Mouse (Mus musculus) spleen, embryonic (tissue): Measurements from ENCODE around the gene Ramac.

ENCODE experiments used
- CTCF ChIA-PET: fragments of 350-600 bp; sonication (Branson Sonifier 250); formaldehyde crosslinking; loops from one replicate; lab custom pipeline; 2022; lab: Charles Lee

Ramac gene

DNA sequence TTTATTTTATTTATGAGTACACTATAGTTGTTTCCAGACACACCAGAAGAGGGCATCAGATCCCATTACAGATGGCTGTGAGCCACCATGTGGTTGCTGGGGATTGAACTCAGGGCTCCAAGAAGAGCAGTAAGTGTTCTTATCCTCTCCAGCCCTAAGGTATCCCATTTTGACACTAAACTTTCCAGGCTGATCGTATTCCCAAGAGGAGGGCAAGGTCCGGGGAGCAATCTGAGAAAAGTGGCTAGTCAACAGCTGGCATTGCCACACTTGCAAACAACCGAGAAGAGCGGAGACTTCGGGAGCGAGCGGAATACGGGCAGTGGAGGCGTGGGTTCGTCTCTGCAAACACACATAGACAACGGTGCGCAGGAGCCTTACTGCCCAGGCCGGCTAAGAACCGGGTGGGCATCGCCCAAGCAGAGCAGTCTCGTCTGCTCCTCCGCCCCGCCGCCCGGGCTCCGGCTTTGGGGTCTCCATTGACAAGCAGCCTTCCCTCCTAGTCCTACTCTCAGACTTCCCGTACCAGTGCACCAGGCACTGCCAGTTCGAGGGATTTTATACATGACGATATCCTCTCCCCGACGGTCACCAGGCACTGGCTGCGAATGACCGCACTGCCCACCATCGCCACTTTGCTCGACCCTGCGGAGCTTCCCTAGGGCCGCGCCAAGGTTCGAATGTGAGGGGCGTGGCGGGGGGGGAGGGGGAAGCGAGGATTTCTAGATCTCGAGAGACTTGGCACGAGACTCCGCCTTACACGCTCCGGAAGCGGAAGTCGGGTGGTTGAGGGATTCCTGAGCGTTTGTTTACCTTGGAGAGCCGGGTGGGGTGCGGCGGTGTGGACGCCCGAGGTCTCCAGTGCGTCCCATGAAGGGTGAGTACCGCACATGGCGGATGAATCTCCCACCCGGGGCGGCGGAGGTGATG lies at the start of gene Ramac:
TSS of gene Ramac (plus strand) at position 746 of the 930 bp plus-strand sequence.
- CTCF ChIA-PET: no interaction called here

DNA sequence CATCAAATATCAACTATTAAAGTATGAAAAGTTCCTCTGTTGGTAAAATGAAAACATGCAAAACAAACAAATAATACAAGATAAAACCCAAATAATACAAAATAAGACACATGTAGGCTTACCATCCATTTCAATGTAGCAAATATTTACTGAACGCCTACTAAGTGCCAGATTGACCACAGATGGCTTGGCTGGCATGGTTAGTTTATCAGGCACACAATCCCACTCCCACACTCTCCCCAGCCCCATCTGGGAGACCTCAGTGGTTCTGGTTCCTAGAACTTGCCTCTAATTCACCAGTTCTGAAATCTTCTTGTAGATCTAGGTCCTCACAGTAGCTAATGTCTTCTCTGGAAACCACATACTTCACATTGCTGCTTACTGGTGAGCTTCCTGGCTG lies 44.1 kb upstream of the Ramac start:
- CTCF ChIA-PET: no interaction called here

DNA sequence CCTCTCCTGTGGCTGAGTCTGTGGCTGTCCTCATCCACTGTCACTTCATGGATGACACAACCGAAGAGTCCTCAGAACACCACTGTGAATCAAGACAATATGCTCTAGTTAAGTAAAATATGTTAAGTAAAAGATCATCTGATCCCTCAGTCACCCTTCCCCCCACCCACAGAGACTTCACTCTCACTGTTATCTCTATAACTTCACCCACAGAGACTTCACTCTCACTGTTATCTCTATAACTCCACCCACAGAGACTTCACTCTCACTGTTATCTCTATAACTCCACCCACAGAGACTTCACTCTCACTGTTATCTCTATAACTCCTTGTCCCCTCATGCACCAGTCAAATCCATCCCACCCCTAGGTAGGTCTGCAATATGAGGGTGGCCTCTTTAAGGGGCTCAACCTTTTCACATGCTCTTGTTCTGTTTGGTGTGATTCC lies 43.5 kb upstream of the Ramac start:
- CTCF ChIA-PET: no interaction called here

DNA sequence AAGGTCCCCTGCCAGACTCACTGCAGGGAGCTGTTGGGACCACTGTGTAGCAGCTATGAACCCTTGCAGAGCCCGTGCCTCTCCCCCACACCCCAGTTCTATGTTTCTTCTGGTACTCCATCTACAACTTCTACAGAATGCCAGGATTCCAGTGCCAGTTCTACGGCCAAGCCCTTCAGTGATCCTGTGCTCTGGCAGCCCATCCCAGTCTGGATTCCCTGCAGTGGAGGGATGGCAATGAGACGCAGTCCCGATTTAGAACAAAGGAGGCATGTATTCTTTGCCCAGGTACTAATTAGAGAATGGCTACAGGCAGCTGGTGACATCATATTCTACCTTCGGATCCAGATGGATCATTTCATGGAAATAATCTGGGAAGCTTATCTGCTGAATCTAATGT lies 41.5 kb upstream of the Ramac start:
- CTCF ChIA-PET: no interaction called here

DNA sequence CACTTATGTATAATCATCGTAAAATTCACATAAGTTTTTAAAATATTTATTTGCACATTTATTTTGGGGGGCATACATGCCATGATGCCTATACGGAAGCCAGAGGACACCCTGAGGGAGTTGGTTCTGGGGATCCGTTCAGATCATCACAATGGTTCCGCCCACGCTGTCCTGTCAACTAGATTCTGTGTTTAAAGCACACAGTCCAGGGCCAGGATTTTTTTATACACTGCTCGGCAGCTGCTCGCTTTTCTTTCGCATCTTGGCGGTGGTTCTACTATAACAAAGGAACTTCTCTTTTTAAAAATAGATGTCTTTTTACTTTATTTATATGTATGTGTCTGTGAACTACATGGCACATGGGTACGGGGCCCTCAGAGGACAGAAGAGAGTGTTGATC lies 38.9 kb upstream of the Ramac start:
- CTCF ChIA-PET: no interaction called here

DNA sequence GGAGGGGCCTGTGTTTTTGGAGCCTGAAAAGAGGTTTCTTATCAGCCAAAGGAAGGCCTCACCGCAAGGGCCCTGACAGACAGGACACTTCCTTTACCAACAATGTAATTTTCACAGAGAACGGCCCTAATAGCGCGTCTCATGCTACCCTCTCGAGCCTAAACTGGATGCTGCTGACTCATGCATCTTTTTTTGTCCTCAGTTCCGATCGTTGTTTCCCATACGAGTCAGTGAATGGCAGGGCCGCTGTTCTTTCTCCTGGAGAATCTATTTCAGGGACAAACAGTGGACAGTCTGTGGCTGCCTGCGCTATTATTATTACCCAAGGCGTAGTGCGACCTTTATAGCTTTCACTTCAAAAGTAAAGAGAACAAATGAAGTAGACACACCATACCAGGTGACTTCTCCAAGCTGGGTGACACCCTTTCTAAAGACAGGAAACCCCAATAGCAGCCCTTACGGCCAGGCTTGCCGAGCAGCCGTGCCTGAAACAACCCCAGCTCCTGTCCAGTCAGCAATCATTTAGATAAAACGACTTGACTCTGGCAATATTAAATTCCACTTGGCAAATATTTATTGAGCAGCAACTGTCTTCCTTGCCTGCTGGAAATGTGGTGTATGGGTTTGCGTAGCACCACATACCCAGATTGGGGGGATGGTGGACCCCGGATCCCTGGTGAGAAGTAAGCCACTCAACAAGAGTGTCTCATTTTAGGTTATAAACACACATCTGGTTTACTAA lies 36.6 kb upstream of the Ramac start:
- CTCF ChIA-PET: no interaction called here

DNA sequence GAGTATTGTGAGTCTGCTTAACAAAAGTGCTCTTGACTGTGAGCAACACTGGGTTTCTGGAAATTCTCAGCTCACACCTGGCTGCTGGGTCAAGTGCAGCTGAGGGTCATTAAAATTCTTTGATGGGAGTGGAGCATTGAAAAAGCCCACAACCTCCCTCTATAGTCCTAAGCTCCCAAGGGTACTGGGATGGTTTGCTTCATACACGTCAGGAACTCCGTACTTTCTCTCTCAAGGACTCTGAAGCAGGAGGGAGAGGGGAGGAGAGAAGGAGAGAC lies 36.1 kb upstream of the Ramac start:
- CTCF ChIA-PET: no interaction called here

DNA sequence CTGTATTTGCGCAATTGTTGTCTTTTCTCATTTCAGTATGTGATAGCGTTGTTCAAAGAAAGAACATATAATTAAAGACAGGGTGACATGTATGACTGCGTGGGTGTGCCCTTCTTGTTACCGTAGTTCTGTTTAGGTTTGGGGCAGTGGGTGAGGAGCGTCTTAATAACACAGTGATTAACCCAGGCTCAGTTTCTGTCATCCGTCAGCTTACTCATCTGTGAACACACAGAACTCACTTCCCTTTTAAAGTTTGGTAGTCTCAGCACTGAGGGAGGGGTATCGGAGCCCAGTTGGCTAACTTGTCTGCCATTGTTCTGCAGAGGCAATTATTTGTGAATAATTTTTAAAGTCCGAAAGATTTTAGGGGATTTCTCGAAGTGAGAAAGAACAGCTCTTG lies 35.0 kb upstream of the Ramac start:
- CTCF ChIA-PET: no interaction called here

DNA sequence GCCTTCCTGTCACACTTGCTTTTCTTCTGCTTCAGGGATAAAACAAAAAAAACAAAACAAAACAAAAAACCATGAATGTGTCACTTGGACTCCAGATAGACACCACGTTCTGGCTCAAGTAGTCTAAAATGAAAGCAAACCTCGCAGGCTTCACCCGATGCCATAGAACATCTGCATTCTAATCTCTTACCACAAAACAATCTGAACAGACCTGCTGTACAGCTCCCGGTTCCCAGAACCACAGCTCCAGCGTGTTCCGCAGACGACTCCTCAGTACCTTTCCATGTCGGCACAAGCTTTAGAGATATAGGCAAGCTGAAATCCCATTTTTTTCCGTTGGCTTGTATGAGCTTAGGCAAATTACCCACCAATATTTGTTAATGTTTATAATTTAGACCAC lies 32.9 kb upstream of the Ramac start:
- CTCF ChIA-PET: no interaction called here

DNA sequence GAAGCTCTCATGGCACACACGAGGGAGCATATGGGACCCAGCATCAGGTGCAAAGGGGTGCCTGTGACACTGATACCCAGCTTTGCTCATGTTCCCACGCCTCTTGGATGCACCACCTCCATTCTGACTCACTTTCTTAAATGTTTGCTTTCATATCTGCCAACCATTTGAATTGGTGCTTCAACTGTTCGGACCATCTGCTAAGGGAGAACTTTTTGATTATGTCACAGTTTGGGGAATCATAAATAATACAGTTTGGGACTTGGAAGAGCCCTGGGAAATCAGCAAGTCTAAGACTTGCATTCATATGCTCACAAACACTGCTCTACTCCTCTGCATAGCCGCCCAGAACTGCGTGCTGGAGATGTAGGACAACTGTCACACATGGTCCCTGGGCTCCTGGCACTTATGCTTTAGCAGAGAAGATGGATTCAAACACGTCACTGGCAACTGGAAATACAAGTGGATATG lies 31.5 kb upstream of the Ramac start:
- CTCF ChIA-PET: no interaction called here

DNA sequence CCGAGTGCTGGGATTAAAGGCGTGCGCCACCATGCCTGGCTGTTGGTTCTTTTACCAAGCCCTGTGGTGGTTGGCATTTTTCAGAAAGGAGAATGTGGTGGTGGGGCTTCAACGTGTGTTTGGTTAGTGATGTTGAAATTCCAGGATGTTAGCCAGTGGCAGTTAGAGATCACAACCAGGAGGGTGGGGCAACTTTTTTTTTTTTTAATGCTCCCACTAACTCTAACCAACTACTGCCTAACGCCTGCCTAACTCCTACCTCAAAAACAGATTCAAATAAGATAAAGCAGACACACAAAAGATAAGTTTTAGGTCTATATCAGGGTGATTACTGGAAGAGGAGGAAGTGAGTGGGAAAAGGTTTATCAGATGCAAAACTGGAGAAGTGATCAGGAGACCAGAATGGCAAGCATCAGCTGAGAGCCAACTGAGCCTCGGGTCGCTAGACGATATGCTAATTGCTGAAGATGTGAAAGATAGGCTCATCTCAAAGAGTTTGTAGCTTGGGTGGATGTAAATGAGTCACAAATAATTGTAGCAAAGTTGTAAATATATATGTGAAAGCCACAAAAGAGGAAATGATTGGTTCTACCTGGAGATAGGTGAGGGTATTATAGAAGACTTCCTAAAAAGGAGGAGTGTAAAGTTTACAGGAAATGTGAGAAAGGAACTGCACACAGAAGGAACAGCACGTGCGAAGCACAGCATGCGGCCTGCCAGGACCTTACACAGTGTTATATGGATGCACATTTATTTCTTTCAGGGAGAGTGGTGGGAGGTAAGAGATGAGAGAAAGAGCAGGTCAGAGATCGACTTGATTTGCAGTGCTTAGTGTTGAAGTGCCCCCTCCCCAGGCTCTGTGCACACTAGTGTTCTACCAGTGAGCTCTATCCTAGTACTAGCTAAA lies 30.3 kb upstream of the Ramac start:
- CTCF ChIA-PET: no interaction called here

DNA sequence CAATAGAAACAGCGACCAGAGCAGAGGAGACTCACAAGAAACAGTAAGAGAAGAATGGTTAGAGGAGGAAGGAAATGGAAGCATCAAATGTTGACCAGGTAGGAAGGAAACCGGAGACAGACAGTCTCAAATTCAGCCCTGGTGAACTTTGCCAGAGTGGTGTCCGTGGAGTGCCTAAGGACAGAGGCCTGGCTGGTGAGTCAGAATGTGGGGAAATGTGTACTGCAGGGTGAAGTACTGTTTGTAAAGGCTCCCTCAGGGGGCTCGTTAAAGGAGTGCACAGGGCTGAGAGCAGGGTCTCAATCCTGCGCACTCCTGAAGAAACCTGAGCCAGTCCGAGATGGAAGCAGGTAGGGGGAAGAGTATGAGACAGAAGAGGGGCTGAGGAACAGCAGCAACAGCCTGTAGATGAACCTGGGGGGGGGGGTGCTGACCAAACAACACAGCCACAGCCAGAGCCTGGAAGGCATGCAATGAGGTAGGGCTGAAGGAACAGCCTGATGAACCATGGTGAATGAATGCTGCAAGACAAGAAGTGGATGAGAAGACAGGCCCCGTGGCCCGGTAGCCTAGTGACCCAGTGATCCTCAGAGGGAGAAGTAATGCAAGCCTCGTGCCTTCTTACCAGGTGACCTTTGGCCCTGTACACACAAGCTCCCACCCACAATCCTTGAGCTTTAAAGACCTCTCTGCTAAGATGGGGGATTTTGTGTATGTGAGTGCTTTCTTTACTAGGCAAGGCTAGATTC lies 27.3 kb upstream of the Ramac start:
- CTCF ChIA-PET: no interaction called here

DNA sequence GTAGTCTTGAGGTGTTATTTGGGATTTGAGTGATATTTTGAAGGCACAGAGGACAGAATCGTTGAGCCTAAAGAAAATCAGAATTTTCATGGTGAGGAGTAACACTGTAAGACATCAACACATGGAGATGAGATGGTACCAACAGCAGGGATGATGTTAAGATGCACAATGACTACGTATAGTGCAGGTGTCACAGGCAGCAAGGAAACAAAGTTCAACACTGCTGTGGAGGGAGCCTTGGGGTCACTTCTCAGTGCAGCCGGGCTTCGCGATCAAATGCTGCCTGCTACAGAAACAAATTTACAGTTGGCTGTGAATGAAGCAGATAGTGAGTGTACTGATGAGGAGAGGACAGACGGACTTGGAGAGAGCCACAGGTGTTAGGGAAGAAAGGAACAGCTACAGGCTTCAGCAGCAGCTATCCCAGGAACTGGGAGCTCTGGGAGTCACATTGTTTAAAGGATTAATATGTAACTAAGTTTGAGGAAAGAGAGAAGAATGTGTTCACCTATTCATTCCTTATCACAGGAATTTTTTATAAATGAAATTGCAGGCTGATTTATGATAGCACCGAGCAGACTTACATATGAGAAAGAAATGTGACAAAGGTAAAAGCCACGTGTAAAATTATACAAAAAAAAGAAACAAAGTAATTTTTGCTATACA lies 23.9 kb upstream of the Ramac start:
- CTCF ChIA-PET: no interaction called here

DNA sequence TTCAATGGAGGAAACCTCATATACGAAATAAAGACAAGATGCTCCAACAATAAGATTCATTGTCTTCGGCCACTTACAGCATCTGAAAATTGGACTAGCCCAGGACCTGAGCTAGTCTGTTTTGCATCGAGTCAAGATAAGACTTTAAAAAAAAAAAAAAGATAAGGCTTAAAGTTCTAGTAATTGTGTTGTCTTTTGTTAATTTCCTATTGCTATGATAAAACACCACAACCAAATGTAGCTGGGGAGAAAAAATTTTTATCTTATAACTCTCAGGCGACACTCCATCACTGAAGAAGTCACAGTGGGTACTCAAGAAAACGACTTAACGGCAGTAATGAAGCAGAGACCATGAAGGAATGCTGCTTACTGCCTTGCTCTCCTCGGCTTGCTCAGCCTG lies 22.7 kb upstream of the Ramac start:
- CTCF ChIA-PET: no interaction called here

DNA sequence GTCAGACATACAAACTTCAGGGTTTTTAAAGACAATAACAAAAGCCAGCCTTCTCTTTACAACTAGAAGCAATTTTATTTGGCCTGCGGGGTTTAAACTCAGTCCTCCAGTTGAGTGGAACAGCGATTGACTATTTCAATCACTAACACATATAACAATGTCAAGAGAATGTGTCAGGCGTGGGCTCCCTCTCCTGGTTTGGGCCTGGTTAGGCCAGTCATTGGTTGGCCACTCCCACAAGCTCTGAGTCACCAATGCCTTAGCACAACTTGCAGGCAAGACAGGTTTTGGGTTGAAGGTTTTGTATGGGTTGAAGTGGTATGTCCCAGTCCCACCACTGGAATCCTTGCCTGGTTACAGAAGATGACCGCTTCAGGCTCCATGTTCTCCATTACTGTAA lies 18.6 kb upstream of the Ramac start:
- CTCF ChIA-PET: no interaction called here

DNA sequence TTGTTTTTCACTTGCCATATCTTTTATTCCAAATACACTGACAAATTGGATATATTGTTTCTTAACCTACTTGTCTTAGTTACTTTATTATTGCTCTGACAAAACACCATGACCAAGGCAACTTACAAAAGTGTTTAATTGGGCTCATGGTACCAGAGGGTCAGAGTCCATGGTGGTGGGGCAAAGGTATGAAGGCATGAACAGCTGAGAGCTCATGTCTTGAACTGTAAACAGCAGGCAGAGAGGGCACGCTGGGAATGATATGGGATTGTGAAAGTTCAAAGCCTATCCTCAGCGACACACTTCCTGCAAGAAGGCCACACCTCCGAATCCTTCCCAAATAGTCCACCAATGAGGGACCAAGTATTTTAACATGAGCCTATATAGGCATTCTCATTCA lies 14.8 kb upstream of the Ramac start:
- CTCF ChIA-PET: interaction anchor here (0.5 kb wide), 1 partner anchor 128 kb away, joined by 5 read pairs; no protein-coding TSS in a partner anchor

DNA sequence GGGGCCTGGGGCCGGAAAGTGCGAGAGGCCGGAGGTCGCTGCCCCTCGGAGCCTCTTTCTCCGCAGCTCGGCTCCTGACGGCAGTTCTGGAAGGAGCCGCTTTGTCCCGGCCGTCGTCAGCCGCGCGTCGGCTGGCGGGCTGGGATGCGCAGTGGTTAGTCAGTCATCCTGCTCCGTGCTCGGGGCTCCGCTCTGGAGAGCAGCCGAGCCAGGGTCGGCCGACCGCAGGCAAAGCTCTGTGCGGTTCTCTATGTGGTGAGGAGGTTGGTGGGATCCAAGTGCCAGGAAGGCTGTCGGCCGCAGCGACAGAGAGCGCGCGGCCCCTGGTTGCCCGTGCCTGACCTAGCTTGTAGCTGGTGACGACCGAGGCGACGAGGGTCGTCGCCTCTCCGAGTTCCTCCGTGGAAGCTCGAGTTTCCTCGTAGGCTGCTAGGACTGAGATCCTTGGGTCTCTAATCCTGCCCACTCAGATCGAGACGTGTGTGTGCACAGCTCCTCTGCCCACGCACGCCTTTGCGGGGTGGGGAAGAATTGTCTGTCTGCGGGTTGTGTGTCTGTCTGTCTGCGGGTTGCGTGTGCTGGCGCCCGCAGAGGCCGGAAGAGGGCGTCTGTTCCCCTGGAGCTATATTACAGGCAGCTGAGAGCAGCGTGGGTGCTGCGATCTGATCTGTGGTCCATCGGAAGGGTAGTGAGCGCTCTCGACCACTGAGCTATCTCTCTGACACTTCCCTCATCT lies 553 bp downstream of the Ramac start:
- CTCF ChIA-PET: no interaction called here

DNA sequence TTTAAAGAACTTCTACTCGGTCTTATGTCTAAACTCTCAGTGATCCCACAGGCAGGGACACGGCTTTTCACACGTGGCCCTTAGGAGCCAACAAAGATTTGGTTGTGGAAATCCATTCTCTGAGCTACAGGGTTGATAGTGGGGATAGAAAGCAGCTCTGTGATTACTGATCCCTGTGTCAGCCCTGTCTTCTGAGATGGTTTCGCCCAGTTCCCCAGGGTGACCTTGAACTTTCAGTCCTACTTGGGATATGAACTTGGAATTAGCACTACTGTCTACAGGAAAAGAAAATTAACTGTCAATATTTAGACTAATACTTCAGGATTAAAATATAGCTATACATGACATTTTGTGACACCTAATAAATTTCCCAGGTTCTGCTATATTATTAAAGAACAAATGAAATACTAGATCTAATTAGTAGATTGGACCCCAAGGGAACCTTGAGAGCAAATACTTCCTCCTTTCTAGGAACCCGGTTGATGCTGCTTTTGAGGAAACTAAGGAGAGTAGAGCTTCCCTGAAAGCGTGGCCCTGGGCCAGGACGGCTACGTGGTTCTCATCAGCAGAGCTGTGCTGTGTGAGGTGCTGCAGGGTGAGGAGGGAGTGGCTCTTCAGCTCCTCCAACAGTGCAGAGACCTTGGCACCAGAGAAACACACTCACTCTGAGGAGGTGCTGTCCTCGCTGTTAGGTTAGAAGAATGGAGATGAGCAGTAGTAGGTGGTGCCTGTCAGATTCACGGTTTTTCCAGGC lies 10.2 kb downstream of the Ramac start:
- CTCF ChIA-PET: no interaction called here

DNA sequence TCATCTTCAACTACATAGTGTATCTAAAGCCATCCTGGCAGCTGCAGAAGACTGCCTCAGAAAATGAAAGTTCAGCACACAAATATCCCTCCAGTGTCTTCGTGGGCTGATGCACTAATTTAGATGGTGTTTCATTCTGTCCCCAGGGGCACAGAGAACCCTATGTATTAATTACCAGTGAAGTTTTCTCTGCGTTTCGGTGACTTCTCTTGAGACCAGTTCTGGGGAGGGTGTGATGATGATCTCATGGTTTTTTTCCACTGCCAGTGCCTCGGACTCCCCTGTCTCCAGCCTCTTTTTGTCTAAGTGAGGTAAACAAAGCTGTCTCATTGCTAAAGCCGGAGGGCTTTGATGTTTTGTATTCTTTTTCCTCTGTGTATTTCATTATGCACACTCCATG lies 12.6 kb downstream of the Ramac start:
- CTCF ChIA-PET: interaction anchor here (0.8 kb wide), 1 partner anchor 55 kb away, joined by 6 read pairs; no protein-coding TSS in a partner anchor
